Mouse (Mus musculus) frontal cortex, adult (tissue): ENCODE results near the gene Aym1.
"Not testable (repeated sequence)": the region's sequence is repeated elsewhere in the genome, so short reads cannot be mapped to it uniquely, and the experiment has no call there.

Experiments
- ATAC-seq: cut with Nextera tagmentation; 2 replicates; pipeline ENCODE4 v1.9.2; 2017; ENCODE audit warnings: mild to moderate bottlenecking, moderate library complexity, mixed read lengths; ENCODE audit not compliant: low TSS enrichment

Aym1 gene

DNA sequence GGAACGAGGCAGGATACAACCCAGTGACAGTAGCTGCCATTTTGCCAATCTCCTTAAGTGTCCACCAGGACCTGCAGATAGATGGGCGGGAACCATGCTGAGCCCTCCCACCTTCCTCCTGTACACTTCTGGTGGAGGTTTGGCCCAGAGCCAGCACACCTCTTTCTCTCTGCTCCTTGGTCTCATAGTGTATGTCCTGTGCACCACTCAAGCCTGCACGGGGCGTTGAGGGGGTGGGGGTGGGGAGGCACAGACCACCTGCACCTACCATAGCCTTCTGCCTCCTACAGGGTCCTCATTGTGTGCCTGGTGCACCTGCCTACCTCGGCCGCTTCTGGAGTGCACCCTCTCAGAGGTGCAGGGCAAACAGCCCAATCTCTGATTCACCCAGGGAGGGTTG lies 4.5 kb upstream of the Aym1 start:
- no peak for ATAC-seq

DNA sequence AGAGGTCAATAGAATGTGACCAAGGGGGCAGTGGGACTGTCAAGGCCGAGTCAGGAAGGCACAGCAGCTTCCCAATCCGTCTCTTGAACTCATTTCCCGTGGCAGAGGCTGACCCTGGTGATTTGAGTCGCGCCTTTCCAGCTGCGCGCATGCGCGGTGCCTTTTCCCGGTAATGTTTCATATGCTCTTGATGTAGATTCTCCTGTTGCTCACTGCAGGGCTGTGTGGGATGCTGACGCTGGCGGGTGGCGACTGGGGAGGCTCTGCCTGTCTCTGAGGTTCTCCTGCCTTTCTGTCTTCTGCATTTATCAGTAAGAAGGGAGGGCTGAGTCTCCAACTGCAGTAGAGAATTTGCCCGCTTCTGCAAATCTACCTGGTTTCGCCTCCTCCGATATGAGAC lies 2.8 kb upstream of the Aym1 start:
- ATAC-seq: peak; percentile 92

DNA sequence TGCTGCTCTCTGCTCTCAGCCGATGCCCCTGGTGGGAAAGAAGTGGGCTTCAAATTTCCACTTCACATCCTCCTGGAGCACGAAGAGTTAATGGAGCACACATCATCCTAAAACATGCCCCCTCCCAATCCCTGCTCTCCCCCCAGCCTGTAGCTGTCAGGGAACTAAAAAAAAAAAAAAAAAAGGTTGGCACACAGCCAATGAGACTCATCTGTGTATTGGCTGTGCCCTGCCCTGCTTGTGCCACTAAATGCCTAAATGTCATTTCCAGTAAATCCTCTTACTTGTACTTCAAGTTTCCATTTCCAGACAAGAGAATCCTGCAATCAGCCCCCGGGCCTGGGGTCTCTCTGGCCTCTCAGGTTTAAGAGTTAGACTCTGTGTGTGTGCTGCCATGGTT lies 562 bp downstream of the Aym1 start:
- no peak for ATAC-seq

DNA sequence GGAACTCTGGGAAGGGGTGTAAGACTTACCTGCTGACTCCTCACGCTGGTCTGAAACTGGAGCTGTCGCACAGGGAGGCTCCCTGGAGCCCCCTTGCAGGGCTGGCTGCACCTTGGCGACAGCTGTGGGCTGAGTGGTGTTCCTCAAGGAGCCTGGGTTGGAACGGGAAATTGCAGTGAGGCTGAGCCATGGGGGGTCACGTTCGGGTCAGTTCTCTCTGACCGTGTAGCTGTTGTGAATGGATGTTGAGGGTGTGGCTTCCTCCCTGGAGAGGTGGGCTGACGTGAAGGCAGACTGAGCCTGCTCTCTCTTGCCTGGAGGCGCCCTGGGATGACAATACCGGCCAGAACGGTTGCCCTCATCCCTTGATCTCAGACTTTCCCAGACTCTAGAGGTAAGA lies 1.7 kb downstream of the Aym1 start:
- no peak for ATAC-seq

DNA sequence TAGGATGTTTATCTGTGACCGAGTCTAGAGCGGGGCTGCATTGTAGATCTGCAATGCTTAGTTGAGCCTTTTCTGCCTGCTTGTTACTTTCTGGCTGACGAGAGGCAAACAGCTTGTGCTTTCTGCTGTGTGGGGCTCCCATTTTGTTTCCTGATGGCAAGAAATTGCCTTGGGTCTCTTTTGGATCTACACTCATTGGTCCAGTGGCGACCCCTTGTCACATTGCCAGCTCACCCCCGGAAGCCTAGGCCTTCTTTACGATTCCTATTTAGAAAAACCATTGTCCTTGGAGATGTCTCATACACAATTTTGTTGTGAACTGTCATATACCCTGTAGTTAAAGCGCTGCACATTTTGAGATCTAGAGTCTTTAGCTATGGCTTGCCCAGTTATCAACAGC lies 4.2 kb downstream of the Aym1 start:
- ATAC-seq: no peak

DNA sequence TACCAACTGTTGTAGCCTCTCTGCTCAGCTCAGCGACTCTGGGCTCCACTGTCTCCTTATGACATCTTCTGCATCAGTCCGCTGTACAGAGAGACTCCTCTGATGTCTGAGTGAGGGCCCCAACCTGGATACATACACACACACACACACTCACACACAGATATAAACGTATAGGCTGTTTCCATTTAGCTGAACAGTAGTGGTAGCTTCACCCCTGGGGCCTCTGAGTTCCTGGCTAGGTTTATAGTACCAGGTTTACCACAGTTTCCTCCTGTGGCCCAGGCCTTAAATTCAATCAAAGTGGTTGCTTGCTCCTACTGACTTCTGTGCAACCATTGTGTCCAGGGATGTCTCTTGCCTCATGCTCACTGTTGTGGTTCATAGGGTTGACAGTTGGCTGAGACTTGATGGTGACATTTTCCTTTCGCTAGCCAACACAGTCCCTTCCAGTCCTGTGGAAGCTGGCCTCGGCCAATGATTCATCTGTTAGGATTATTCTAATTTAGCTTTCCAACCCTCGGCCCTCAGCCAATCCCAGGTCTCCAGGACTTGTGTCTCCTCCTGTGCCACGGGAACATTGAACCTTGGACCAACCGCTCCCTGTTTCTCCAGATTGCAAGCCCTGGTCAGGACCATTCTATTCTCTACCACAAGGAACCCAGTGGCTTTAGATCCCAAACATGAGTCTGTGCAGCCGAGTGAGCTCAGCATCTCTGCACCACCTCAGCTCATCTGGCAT lies 5.3 kb downstream of the Aym1 start:
- ATAC-seq: no peak

DNA sequence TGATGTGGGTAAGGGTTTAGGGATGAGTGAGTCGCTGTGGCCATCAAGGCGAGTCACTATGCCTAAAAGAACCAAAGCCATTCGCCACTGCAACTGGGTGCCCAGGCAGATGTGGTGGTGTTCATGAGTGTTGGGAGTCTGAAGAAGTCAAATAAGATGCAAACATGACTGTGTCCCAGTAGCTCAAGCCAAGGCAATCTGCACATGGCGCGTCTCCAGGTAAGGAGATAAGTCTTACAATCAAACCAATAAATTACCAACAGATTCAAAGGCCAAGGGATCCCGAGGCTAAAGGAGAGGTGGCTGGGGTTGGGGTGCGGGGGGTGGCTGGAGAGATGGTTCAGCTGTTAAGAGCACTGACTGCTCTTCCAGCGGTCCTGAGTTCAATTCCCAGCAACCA lies 6.1 kb downstream of the Aym1 start:
- no peak for ATAC-seq

DNA sequence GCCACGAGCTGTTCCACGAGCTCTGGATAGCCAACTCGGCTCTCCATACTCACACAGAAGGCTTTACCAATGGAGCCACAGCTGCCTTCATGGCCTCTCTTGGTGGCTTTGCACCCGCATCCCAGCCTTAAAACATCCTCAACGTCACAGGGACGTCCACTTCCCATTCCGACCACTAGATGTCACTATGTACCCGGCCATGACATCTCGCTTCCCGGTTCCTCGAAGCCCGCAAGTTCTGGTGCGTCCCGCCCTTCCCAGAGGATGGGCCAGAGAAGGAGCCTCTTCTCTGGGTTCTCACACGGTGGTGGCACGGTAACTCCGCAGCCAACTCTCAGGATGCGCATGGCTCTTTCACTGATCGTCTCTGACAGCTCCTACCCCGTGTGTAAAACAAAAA lies 8.8 kb downstream of the Aym1 start:
- peak; percentile 92 for ATAC-seq

DNA sequence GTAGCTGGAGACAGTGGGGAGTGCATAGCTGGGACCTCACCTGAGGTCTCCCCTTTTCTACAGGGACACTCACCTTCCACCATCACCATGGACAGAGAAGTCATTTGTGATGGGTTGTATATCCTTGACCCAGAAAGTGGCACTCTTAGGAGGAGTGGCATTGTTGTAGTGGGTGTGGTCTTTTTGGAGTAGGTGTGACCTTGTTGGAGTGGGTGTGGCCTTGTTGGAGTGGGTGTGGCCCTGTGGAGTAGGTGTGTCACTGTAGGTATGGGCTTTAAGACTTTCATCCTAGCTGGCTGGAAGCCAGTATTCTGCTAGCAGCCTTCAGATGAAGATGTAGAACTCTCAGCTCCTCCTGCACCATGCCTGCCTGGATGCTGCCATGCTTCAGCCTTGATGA lies 10.6 kb downstream of the Aym1 start:
- not testable (repeated sequence) for ATAC-seq

DNA sequence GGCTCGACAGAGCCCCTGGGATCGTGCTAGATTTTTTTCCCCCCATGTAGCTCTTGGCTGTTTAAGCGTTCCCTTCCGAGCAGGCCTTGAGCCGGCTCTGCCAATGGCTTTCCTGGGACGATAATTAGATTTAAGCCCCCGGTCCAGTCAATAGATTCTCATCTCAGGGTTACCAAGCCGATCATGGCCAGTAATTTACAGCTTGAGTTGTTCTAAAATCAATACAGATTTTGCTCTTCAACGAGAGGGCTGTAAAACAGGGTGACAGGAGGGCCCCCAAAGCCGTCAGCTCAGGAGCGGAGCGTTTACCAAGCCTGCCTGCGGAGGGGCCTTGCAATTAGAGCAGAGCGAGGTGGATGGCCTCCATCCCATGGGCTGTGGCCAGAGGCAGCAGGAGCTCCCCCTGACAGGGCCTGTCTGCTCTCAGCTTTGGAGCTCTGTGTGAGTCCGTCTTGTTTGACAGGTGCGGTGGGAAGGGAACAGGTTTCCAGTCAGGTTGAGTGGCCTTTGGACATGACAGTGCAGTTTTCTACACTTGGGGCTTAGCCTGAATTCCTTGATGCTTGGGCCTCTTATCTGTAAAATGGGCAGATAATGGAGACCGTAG lies 12.3 kb downstream of the Aym1 start:
- no peak for ATAC-seq

DNA sequence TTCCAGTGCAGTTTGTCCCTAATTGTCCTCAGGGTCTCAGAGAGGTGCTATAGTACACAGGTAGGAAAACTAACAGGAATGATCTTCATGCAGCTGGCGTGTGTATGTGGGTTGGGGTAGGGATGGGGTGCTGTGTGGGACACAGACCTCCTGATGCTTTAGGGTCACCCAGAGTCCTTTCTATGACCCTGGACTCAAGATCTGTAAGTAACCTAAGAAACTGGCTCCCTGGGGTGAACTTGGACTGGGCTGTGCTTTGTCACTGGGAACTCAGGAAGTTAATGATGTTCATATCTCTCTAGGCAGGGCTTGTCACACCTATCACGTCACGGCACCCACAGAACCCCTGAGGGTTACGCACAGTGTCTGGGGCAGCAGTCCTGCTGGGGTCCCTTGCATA lies 15.4 kb downstream of the Aym1 start:
- no peak for ATAC-seq

DNA sequence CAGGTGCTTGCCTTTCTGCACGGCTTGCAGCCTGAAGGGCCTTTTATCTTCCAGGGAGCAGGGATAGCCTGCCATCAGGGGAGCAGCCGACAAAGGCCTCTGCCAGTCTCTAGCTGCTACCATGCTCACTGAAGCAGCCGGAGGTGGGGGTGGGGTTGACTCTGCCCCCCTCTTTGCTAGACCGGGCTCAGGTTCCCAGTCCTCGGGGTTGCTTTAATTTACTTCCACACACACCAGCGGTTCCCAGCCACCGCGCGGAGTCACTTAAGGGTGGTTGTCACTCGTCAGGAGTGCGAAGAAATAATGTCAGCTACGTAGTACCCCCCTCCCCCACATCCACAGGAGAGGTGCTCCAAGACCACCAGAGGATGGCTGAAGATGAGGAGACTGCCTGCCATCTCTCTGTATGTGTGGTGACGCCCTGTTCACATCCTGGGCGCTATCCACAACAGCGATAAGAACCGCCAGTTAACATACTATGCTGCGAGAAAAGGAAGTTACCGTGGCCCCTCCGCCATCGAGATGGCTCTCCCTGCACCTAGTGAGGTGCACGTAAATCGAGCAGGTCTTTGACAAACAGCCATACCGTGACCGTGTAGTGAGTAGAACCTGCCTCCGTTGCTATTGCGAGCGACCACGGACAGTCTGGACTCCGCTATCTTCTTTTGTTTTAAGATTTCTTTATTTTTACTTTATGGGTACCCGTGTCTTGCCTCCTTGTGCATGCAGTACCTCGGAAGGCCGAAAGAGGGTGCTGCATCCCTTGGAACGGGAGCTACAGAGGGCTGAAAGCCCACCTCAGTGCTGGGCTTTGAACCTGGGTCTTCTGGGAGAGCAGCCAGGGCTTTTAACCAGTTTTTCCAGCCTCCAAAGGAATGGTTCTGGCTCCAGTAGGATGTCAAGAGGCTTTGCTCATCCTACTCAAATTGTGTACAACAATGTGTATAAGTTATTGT lies 16.2 kb downstream of the Aym1 start:
- peak; percentile 61; the same call in 1 of the 2 replicates for ATAC-seq

DNA sequence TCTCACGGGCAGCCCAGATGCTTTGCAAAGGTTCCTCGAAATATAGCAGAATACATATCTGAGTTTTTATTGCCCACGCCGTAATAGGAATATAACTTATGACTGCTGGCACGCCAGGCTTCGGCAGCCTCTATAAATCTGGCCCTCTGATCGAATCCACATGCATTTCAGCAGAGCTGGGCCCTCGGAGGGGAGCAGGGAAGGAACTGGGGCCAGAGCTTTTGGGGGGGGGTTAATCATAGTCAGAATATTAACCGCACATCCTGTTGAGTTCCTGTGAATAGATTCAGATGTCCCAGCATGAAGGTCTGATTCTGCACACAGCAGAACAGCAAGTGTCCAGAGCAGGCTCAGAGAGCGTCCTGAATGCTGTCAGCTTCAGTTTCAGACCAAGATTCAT lies 17.2 kb downstream of the Aym1 start:
- no peak for ATAC-seq

DNA sequence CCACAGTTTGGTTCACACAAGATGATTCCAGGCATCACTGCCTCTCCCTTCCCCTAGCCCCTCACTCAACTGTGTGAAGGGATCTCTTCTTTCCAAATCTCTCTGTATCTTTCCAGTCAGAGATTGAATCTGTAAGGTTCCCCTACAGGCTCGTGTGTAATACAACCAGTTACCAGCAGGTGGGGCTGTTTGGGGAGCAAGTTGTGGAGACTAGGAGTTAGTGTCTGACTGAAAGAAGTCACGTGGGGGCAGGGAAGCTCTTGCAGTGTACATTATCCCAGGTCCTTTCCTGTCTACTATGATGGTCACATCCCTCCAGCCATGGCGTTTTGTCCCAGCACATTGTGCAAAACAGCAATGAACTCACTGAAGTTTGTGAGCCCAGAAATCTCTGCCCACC lies 18.7 kb downstream of the Aym1 start:
- ATAC-seq: no peak

DNA sequence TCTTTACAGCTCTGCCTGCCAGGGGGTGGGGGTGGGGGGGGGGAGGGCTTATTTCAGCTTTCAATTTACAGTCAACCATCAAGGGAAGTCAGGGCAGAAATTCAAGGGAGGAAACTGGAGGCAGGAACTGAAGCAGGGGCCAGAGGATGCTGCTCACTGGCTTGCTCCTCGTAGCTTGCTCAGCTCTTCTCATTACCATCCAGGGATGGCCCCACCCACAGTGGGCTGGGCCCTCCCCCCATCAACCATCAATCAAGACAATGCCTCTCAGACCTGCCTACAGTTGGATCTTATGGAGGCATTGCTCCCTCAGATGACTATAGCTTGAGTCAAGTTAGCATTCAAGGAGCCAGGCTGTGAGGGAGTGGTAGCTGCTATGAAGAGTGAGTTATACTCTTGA lies 19.2 kb downstream of the Aym1 start:
- ATAC-seq: no peak

DNA sequence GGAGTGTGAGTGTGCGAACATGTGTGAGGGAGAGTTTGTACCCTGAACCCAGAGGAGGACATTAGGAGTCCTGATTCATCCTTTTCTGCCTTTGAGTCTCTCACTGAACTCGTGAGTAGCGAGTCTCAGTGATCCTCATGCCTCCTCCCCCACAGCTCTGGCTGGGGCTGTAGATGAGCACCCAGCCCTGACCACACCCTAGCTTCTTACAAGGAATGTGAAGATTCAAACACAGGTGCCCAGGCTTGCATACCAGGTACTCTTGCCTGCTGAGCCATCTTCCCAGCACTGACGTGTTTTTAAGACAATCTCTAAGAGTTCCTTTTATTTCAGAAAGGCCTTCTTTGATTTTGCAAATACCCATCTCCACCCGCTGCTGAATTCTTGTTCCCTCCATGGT lies 22.3 kb downstream of the Aym1 start:
- ATAC-seq: no peak

DNA sequence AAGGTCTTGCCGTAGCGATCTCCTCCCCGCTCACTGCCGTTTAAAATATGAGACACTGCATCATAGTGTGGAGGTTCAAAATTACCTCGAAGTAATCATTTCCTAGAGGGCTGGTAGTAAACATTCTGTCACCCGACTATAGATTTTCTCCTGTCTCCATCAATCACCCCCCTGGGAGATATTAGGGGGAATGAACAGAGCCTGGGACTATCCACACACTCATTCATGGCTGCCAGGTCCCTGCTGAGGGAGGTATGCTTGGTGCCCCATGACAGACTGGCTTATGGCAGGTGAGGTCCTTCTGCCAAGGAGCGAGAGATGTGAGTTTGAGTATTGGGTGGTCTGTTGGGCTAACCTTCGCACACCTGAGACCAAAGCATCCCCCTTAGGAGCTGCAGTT lies 23.5 kb downstream of the Aym1 start:
- ATAC-seq: no peak

DNA sequence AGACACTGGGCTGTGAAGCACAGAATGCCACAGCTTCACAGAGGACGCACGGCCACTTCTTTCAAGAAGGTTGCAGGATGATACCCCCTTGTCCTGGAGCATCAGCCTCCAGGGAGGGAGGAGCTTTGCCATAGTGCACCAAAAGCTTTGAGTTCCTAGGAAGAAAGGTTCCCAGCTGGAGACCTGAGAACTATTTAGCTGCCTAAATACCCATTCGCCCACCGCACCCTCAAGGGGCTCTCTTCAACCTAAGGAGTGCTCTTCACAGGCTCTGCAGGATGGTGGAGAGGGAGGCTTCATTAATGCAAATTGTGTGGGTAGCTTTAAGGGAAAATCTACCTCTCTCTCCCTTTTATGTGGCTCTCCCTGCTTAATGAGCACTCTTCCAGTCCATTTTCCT lies 25.5 kb downstream of the Aym1 start:
- ATAC-seq: no peak

DNA sequence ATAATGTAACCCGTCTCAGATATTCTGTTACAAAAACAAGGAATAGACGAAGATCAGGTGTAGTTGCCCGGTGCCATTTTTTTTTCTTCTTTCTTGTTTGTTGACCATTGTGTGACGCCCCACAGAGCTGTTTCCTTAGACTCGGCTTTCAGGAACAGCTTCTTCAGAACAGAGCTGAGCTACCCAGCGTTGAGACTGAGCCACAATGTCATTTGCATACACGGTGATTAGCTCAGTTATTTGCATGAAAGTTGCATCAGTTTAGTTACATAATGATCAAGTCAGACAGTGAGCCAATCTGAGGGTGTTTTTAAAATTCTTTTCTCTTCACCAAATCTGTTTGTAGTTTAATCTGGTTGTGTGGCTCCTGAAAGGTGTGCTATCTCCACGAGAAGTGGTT lies 36.7 kb downstream of the Aym1 start:
- peak; percentile 77 for ATAC-seq

DNA sequence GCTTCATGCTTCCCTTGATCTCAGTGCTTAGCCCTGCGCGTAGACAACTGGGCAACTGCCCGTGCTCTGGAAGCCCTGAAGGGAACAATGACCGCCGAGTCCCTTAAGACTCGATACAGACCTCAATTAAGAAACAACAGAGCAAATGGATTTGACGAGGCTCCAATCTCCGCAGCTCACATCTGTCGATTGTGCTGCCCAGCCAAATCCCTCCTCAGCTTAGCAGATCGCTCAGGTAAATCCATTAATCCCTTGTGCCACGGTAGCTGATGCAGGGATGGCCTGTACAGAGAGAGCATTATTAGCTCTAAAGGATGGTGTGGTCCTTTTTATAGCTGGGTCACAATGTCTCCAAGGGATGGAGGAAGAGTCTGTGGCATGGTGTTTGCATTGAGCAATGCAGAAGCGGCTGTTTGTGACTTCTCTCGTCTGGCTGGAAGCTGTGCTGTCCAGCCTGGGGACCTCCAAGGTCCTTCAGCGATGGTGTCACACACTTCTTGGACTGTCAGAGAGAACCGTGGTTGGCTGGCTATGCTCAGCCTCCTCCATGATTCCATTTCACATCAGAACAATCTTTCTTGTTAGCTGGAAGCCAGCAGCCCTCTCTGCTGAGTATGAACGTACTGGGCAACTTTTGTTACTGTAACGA lies 39.3 kb downstream of the Aym1 start:
- no peak for ATAC-seq

DNA sequence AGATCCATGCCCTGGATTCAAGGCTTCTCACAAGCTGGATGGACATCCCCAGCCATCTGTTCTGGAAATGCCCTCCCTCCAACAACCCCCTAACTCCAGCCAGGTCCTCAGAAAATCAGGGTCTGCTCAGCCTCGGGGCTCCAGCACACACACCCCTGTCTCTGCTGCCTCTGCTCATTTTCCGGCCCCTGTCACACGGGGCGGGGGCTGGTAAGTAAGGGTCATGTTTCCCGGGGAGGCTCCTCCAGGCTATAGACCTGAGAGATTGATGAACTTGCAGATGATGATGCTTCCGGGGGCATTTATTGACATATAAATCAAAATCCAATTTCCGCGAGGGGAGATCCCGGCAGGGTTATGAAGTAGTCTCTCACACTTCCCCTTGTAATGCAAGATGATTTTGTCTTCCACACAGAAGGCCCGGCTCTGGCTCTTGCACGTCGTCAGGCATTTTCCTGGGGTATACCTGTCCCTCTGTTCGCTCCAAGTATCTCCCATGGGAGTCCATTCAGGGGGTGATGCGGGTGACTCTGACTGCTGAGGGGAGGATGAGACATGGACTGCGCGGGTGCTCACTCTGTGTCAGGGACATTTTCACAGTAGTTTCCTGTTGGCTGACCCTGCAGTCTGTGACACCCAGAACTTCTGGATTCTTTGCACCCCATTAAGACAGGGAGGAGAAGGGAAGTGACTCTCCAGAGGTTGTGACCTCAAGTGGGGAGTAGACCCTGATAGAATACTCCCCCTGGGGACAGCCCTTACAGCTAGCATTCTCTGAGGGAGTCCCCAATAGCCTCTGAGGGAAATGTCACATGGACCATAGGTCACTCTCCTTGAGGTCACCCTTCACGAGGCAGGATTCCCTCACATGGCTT lies 40.6 kb downstream of the Aym1 start:
- ATAC-seq: no peak
